Mouse (Mus musculus) monocyte, adult 2 months (primary cell): Measurements from ENCODE around the gene Plekha5.
"Not testable (repeated sequence)": the region's sequence is repeated elsewhere in the genome, so short reads cannot be mapped to it uniquely, and the experiment has no call there.

Experiments
- DNase-seq, 2 experiments: peaks; one replicate each; pipeline ENCODE4 v3.0.0; 2022; ENCODE audit warnings: low spot score in 2 of 2, low read depth in 1 of 2

Plekha5 gene

DNA sequence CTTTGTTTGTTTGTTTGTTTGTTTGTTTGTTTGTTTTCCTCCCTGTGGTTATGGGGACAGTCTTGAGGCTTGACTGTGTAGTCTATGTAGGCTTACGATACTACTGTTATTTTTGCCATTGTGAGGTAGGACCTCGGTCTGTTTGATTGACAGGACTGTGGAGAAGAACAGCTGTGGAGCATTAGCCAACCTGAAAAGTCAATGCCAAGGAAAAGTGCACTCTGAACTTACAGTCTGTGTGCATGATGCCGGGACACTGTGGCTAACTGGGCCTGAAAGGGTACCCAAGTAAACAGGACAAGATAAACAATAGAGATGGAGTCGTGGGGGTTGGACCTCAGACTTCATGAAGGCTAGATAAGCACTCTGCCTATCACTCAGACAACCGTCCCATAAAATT lies 98.0 kb downstream of the Plekha5 start:
- DNase-seq, result no peak

DNA sequence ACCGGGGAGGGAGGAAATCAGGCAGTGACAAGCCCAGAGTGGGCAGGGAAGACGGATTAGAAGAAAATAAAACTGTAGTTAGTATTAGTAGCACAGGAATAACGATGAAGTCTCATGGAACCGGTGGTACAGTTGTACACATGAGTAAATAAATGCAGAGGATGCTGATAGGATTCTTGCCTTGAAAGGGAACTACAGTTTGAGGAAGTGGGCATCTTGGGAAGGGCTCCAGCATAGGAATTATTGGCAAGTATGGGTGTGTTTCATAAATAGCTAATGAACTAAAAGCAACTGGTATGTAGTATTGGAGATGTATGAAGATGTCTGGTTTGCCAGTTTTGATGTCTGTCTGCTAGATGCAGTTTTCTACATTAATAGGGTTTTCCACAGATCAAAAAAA lies 99.7 kb downstream of the Plekha5 start:
- no peak for DNase-seq

DNA sequence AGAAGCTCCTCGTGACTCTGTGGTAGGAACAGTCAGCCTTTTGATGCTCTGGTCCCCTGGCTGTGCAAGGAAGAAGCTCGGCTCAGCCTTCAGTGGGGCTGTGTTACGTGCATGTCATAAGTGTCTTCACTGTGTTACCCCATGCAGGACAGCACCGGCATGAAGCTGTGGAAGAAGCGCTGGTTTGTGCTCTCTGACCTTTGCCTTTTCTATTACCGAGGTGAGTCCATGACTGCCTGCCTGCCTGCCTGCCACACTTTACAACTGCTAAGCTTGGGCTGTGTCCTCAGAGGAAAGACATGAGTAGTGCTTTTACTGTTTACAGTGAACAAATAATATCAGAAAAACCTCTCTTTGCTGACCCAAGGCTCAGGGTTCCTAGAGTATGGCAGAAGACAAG lies 104.6 kb downstream of the Plekha5 start:
- no peak for DNase-seq

DNA sequence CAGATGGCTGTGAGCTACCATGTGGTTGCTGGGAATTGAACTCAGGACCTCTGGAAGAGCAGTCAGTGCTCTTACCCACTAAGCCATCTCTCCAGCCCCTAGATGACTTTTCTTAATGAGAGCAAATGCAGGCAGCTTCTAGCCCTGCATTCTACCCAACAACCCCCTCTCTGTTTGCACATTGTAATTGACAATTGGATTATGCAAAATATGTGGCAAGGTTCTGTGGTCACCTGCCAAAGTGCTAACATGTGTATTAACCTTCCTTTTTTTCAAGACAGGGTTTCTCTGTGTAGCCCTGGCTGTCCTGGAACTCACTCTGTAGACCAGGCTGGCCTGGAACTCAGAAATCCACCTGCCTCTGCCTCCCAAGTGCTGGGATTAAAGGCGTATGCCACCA lies 109.0 kb downstream of the Plekha5 start:
- DNase-seq, result not testable (repeated sequence)

DNA sequence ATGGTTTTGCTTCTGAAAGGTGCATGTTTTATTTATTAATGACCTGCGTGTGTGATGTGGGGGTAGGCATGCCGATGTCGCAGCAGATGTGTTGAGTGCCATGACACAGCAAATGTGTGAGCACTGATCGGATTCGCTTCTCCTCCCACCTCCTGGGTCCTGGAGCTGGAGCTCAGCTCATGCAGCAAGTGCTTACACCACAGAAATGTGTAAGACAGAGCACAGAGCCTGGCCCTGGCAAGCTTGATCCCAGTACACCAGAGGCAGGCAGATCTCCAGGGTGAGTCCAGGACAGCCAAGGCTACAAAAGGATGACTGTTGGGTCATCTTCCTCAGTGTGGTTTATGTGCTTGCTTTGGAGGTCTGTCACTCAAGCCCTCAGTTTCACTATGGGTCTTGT lies 109.8 kb downstream of the Plekha5 start:
- DNase-seq, result no peak

DNA sequence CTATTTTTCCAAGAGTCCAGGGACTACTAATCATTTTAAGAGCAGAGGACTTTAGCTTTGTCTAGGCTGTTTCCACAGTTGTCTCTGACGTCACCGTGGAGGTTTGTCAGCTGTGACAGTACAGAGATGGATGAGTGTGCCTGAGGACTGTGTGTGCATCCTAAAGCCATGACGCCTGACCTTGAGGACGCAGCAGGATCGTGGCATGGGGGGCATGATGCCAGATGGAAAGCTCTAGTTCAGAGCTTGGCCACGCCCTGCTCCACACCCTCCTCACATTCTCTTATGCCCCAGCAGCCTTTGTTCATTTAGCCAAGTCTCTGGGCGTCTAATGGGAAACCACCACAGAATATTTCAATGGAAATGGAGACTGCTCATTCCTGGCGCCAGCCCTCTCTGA lies 111.7 kb downstream of the Plekha5 start:
- no peak for DNase-seq

DNA sequence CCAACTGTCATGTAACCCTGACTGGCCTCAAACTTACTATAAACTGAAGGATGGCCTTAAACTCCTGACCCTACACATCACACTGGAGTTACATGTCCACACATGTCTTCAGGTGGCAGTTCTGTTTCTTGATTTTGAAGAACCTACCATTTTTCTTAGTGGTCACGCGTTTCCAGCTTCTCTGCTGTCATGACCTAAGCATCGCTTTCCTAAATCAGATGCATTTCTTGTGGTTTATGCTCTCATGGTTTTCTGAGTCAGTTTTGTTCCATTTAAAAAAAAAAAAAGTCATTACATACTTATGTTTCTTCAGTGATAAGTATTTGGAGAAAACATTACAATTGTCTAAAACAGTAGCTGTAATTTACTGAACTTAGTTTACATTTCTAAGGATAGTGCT lies 118.1 kb downstream of the Plekha5 start:
- DNase-seq, result no peak

DNA sequence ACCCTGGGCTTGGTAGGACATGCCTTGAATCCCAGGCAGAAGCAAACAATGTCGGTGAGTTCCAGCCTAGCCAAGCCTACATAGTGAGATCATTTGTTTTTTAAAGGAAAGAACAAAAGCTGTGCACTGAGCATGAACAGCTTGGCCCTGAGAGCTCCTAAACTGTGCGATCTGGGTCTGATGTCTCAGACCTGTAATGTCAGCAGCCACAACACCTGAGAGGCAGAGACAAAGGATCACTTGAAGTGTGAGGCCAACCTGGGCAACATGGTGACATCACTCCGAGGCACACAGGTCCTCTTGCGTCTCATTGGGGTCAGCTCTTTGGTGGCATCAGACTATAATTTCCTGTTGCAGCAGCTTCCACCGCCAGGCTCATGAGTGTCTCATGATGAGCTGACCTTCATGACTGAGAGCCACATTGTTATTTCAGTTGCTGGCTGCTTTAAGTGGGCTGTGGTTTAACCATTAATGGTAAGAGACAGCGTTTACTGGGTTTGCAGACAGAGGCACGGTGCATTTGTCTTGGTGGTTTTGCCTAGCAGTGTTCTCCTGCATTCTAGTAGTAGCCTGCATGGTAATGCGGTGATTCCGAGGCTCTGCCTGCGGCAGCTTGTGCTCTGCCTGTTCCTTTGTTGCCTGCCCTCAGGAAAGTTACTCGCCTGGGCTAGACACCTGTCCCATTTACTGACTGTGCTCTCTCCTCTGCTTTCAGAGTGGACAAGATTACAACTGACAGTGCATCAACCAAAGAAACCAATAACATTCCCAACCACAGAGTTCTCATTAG lies 119.3 kb downstream of the Plekha5 start:
- no peak for DNase-seq

DNA sequence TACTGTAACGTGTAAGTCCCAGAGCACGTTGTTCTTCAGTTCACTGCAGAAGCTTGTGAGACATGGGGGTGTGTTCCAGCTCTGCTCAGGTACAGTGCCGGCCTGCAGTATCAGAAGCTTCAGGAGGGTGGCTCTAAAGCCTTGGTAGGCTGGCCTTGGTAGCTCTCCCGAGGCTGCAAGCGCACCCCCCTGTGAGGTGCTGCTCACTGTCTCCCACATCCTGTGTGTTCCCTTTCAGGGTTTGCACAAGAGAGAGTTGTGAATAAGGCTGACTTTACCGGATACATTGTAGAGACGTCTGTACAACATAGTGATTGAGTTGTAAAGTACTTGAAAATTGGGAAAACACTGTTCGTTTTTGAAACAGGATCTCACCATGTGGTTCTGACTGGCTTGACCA lies 122.2 kb downstream of the Plekha5 start:
- DNase-seq, result no peak

DNA sequence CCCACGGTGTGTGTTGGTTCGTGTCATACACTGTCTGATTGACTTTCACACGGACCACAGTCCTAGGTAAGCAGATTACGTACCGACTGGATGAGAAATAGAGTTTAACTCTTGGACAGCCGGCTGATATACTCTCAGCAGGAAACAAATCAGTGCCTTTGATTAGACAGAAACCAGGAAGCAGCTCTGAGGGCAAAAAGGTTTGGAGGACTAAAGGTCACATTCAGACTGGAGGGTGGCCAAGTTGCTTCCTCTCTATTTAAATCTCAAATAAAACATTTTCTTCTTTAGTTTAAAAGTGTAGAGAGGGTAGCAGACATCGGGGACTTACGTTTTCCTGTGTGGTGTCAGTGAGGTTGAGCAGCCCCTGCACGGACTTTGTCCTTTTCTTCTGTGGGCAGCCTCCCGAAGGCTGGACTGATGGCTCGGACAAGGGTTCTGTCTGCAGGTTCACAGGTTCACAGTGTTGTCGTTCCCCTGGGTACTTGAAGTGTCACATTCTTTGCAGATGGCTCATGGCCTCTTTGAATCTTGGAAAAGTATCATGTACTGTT lies 122.9 kb downstream of the Plekha5 start:
- DNase-seq, result no peak

DNA sequence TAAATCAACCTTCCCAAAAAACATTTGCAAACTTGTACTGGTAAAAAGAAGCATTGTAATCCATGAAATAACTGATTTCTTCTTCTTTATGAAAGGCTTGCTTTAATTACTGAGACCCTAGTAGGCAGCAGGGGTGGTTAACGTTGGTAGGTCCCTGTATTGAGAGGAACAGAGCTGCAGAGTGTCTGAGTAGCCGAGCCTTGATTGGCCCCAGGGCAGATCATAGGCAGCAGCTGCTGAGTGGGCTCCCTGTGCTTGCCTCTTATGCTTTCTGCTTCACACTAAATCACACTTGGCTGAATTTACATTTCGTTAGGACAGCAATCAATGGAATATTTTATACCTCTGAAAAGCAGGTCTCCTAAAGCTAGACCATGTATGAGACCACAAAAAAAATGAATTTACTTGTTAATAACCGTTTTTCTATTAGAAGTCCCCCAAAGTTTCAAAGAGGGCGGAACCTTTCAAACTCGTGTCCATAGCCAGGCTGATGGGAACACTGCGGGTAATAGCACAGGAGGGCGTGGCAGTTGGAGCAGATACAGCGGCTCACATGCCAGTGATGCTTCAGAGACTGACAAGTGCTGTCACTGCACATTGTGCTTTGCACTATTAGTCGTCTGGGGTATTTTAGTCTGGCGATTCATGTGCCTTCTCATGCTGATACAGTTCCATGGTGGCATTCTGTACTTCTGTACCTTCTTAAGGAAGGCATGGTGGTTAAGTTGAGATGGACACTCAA lies 123.5 kb downstream of the Plekha5 start:
- DNase-seq, result no peak

DNA sequence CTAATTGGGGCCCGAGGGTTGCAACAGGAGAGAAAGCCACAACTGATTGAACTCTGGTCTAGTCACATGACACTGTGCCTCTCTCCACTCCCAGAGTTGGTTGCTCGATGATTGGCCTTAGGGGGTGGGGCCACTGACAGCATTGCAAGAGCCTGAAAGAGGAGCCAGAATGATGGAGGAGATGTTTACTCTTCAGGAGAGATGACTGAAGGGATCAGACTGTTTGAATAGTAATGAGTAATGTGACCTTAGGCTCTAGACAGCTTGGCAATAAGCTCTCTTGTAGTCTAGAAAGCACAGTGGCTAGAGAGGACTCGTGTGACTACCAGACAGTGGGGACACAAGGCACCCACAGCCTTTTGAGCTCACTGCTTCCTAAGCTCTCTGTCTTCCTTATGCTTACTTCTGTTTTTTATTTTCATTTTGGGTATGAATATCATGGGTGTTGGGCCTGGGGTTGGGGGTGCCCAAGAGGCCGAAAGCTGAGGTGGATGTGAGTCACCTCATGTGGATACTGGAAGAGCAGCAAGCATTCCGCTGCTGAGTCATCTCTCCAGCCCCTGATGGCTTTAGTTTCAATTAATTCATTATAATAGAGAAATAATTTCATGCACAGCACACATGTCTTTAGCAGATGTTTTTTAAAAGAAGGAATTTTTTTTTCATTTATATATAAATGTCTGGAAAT lies 124.4 kb downstream of the Plekha5 start:
- no peak for DNase-seq

DNA sequence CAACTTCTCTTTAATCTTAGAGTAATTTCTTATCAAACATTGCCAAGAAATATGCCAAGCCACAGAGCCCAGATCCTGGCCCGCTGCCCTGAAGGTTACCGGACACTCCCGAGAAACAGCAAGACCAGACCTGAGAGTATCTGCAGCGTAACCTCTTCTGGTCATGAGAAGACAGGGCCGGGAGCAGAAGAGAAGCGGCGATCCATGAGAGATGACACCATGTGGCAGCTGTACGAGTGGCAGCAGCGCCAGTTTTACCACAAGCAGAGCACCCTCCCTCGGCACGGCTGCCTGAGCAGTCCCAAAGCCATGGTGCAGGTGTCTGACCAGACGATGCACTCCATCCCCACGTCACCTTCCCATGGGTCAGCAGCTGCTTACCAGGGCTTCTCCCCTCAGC lies 126.9 kb downstream of the Plekha5 start:
- DNase-seq, result no peak

DNA sequence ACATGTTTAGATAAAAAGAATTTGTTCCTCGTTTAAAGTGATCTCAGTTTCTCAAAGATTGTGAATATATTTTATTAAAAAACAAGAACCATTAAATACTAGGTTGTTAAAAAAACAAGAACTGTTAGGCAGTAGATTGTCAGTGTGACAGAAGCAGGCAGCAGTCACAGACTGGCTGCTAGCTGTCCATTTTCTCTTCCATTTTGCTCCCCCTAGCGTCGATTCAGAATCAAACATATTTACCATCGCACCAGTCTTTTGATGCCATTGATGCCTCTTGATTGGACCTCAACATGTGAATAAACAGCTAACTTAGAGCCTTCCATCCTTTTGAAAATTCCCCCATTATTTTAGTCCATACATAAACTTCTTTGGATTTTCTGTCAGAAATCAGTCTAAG lies 130.4 kb downstream of the Plekha5 start:
- DNase-seq, result no peak

DNA sequence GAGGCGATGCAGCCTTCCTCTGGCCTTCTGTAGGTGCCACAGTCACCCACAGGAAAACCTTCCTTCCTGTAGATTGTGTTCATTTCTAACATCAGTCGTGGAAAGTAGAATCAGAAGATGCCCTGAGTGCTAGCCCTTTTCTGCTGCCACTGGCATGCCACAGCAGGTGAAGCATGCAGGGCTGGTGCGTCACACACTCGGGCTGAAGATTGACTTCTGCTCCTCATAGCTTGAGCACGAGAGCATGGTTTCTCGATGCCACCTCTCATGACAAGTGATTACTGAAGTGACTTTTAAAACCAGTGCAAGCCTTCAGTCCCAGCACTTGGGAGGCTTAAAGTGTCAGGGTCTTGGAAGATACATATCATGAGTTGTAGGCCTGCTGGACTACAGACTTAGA lies 135.6 kb downstream of the Plekha5 start:
- no peak for DNase-seq

DNA sequence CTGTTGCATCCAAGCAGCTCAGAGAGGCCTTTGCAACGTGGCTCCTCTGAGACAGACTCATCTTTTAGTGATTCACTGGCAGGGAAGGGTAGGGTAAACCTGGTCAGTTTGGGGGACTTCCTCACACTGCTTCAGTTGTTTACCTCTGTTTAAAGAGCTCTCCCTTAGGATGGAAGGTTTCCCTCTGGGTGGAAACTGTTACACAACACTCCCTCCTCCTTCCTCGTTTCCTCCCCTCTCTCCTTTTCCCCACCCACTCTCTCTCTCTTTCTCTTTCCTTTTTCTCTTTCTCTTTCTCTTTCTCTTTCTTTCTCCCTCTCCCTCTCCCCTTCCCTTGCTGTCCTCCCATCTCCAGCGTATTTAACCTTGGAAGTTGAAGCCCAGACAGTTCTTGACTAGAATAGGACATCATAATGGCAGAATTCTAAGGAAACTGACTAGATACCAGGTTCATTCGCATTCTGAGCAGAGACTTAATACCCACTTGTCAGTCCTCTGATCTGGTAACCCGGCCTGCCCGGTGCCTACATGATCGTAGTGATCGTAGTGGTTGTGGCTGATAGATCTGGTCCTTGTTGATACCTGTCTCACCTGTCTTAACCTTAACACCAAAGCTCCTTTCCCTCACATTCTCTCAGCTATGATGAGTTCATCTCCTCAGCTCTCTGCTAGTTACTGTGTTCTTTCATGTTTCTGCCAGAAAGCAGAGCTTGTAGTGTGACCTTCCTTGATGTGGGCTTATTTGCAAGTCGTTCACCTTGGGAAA lies 137.5 kb downstream of the Plekha5 start:
- DNase-seq, result no peak

DNA sequence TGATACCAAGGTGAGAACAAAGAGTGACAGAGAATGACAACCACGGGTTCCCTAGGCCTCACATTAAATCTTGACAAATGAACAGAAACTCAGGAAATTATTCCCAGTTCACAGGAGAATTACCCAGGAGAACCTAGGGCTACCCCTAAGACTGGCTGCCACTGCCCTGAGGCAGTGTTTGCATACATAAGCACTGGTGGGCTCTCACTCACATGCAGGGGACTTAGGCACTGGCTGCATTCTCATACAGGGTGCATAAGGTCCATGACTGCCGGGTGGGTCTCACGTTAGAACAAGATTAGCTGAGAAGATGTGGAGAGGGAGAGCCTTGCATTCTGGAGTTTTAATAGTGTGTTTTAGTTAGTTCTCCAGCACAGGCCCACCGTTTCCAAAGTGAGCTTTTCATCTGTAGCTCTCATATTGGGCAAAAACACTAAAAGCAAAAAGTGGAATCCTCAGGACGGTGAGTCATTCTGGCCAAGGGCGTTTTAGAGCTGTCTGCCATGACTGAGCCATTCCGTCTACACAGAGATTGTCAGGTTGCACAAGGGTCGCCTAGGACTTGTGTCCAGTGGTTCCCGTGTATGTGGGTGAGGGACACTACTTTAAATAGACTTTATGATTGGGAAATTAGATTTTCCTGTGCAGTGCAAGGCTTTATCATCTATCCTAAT lies 138.2 kb downstream of the Plekha5 start:
- no peak for DNase-seq

DNA sequence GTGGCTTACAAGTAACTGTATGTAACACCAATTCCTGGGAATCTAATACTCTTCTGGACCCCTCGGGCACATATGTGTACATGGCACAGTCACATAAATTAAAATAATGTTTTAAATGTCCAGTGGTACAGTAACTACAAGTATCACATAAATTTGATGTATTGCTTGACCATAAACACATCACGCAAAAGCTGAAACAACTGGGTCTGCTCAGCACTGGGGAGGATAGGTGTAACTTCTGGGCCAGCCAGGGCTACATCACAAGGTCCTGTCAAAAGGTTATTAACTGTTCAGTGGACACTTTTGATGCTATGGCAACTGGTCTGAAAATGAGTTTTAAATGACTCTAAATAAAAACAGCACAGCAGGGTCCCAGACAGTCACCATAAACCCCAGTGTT lies 143.3 kb downstream of the Plekha5 start:
- no peak for DNase-seq

DNA sequence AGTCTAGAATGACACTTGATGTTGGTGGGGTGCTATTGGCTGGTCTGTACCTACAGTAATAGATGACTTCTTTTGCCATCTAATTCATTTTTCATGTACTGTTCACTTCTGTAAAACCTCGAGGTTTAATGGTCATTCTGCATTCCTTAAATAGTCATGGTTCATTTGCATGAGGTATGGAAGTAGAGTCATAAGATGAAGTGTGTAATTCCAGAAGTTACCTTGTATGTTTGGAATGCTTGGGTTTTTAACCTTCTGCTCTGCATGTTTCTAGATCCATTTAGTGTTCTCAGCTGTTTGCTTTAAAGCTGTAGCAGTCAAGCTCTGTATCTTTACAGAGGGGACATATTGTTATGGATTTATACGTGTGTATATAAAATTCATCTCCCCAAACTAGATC lies 144.0 kb downstream of the Plekha5 start:
- DNase-seq, result no peak

DNA sequence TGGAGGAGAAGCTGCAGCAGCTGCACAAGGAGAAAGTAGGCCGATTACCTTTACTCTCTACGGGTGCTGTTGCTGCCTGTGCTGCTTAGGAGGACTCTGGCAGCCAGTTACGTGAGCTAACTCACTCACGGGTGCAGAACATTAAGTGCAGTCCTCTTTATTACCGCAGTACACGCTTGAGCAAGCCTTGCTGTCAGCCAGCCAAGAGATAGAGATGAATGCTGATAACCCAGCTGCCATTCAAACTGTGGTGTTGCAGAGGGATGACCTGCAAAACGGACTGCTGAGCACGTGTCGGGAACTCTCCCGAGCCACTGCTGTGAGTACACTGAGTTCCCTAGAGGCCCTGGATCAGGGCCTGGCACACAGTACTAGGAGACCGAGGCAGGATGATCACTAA lies 146.3 kb downstream of the Plekha5 start:
- no peak for DNase-seq

DNA sequence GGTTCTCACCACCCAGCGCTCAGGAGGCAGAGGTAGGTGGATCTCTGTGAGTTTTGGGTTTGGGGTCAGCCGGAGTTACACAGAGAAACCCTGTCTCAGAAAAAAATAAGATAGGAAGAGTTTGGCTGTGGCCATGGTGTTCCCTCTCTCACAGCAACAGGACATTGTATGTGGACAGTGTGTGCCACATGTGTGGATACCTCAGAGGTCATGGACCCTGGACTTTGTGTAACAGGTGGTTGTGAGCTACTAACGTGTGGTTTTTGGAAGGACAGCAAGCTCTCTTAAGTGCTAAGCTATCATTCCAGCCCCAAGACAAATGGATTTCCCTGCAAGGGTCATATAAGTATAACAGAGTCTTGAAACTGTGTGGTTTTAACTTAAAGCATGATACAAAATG lies 151.1 kb downstream of the Plekha5 start:
- DNase-seq, result no peak
